Comparison of ENCODE assay signal across 8 mouse cellular contexts in the genomic region with DNA sequence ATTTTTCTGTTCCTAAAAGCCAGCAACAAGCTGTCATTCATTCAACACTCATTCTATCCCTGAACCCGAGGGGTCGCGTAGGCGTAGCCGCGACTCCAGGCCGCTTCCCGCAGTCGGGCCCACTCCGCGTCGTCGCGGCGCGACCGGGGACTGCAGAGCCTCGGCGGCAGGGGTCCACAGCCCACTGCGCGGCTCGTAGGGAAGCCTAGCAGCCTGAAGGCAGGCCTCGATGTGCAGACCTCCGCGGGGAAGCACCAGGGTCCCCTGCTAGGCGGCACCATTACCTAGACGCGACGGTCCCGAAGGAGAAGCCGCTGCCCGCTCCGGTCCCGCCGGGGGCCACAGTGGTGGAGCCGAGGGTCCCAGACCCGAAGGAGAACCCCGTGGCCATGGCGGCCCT. TPM values are rescaled to one million over a fixed set of nuclear protein-coding genes. Genes with fewer than 3 reads are reported as not detected.
DNase-seq lines count a peak whose midpoint lies in the region; ATAC-seq and TF ChIP-seq lines count a peak whose summit lies in the region.

No protein-coding gene starts in this region.

- peak overlapping the region; percentile 87 for H3K4me2 ChIP-seq in hindbrain, embryonic 15.5 days
- peak overlapping the region; percentile 70 for H3K4me2 ChIP-seq in midbrain, embryonic 12.5 days (replicated peaks)

- peak; percentile 61 for DNase-seq in right cerebral cortex, postnatal 4 days
- DNase-seq in right cerebral cortex, postnatal 25 days, result no peak
- DNase-seq in thymus, postnatal 25 days, result no peak
- DNase-seq in spleen, postnatal 10 days (ENCODE audit: low spot score in 2 of 2), result no peak
- DNase-seq in urinary bladder, postnatal 36 days (ENCODE audit: low spot score in 2 of 2), result no peak

- H3K27me3 ChIP-seq in hindbrain, embryonic 15.5 days, result no peaks in the 10 kb centered on the region
- H3K27me3 ChIP-seq in midbrain, embryonic 12.5 days, result no peaks in the 10 kb centered on the region

- no peaks in the 10 kb centered on the region for H3K36me3 ChIP-seq in hindbrain, embryonic 15.5 days
- no peaks in the 10 kb centered on the region for H3K36me3 ChIP-seq in midbrain, embryonic 12.5 days

- H3K9ac ChIP-seq in hindbrain, embryonic 15.5 days, result peak overlapping the region; percentile 97
- H3K9ac ChIP-seq in midbrain, embryonic 12.5 days (replicated peaks), result peak overlapping the region; percentile 84

- H3K4me3 ChIP-seq in cortical plate, adult 2 months (ENCODE audit: insufficient read depth, low read length), result peak overlapping the region; percentile 57
- peak overlapping the region; percentile 83 for H3K4me3 ChIP-seq in hindbrain, embryonic 15.5 days
- peak overlapping the region; percentile 75 for H3K4me3 ChIP-seq in midbrain, embryonic 12.5 days

- H3K4me1 ChIP-seq in cortical plate, adult 2 months (ENCODE audit: control insufficient read depth, insufficient read depth, low read length), result no peaks in the 10 kb centered on the region; the same call in 1 of the 2 replicates
- H3K4me1 ChIP-seq in hindbrain, embryonic 15.5 days (replicated peaks), result peaks cover 25% of the 10 kb centered on the region
- H3K4me1 ChIP-seq in midbrain, embryonic 12.5 days, result peaks cover 20% of the 10 kb centered on the region

- peak overlapping the region; percentile 64 for H3K27ac ChIP-seq in cortical plate, adult 2 months (ENCODE audit: insufficient read depth, low read length)
- H3K27ac ChIP-seq in hindbrain, embryonic 15.5 days (replicated peaks), result peak overlapping the region; percentile 95
- H3K27ac ChIP-seq in midbrain, embryonic 12.5 days (replicated peaks), result peak overlapping the region; percentile 89

- WGBS in hindbrain, embryonic 15.5 days, result under 1% methylated on average over 39 of the region's 39 CpGs
- 0% methylated on average over 39 of the region's 39 CpGs for WGBS in midbrain, embryonic 12.5 days

- TF ChIP-seq CTCF in cortical plate, adult 2 months (IDR thresholded peaks at IDR 0.05; ENCODE audit: extremely low read depth, insufficient read depth, low read length), result no peak

- H3K9me3 ChIP-seq in hindbrain, embryonic 15.5 days, result no peaks in the 10 kb centered on the region
- H3K9me3 ChIP-seq in midbrain, embryonic 12.5 days, result no peaks in the 10 kb centered on the region

- no peak for ATAC-seq in hindbrain, embryonic 15.5 days (ENCODE audit: low FRiP score, low read depth)
- ATAC-seq in midbrain, embryonic 12.5 days (ENCODE audit: low FRiP score, low read depth), result peak; percentile 64

- TF ChIP-seq POLR2A in cortical plate, adult 2 months (IDR thresholded peaks at IDR 0.05; ENCODE audit: extremely low read depth, insufficient read depth, low read length), result no peak

RNA-seq across cellular contexts. Expression of gene Nupl1, which starts 0.4 kb away (rescaled TPM):
- polyA plus RNA-seq in cortical plate, adult 2 months (2012; rRNA removed), result 0.08 and 0.13 TPM in 2 replicates
- 0.08 TPM in 2 replicates for polyA plus RNA-seq in hindbrain, embryonic 15.5 days (2015; fragmentation: Nextera tagmentation; extraction: Ambion mirVana)
- polyA plus RNA-seq in midbrain, embryonic 12.5 days (2016; fragmentation: Nextera tagmentation; extraction: Ambion mirVana), result not detected in 2 replicates

RNA-seq across cellular contexts. Expression of gene Gm49336, which starts 0.4 kb away (rescaled TPM):
- 43.6 and 44.6 TPM in 2 replicates for polyA plus RNA-seq in cortical plate, adult 2 months (2012; rRNA removed)
- 44.7 and 47.3 TPM in 2 replicates for polyA plus RNA-seq in hindbrain, embryonic 15.5 days (2015; fragmentation: Nextera tagmentation; extraction: Ambion mirVana)
- 67.6 and 72.1 TPM in 2 replicates for polyA plus RNA-seq in midbrain, embryonic 12.5 days (2016; fragmentation: Nextera tagmentation; extraction: Ambion mirVana)

RNA-seq across cellular contexts. Expression of gene Mtmr6, which starts 14.1 kb away (rescaled TPM):
- polyA plus RNA-seq in cortical plate, adult 2 months (2012; rRNA removed), result 91.3 and 93.7 TPM in 2 replicates
- 57.0 and 57.3 TPM in 2 replicates for polyA plus RNA-seq in hindbrain, embryonic 15.5 days (2015; fragmentation: Nextera tagmentation; extraction: Ambion mirVana)
- 56.0 and 57.9 TPM in 2 replicates for polyA plus RNA-seq in midbrain, embryonic 12.5 days (2016; fragmentation: Nextera tagmentation; extraction: Ambion mirVana)

RNA-seq across cellular contexts. Expression of gene Atp8a2, which starts 53.9 kb away (rescaled TPM):
- 15.2 and 15.3 TPM in 2 replicates for polyA plus RNA-seq in cortical plate, adult 2 months (2012; rRNA removed)
- polyA plus RNA-seq in hindbrain, embryonic 15.5 days (2015; fragmentation: Nextera tagmentation; extraction: Ambion mirVana), result 42.8 and 46.8 TPM in 2 replicates
- polyA plus RNA-seq in midbrain, embryonic 12.5 days (2016; fragmentation: Nextera tagmentation; extraction: Ambion mirVana), result 16.1 and 18.1 TPM in 2 replicates
